Mouse (Mus musculus): Measurements from ENCODE around the gene Ccdc33. TPM values are rescaled to one million over a fixed set of nuclear protein-coding genes. Genes with fewer than 3 reads are reported as not detected.
A peak's percentile ranks its signal among the peaks of the same experiment; 100 is the strongest.

Ccdc33 gene
- polyA plus RNA-seq (2014; fragmentation: Nextera tagmentation; extraction: Ambion mirVana) = 0.13 TPM in 1 of 2 replicates, not detected in the other

DNA sequence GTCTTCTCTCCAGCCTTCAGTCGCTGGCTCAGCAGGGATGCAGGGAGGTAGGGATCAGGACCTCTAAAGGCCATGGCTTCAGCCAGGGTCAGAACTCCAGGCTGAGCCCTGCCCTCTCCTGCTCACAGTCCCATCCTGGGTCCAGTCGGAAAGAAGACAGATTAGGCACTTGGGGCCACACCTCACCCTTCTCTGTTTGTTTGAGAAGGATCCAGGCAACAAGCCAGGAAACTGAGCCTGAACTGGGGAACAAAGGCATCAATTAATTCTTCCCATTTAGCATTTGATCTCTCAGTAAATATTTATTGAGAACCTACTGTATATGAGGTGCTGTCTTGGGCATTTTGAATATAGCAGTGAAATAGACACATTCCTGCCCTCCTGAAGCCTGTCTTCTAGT, at the start of gene Ccdc33:
TSS of gene Ccdc33 (minus strand) at position 153 of the 400 bp plus-strand sequence.
- no peak for ATAC-seq (ENCODE audit: low read depth)
- Histone ChIP-seq H3K9ac (replicated peaks; ENCODE audit: low read depth, low read length) (no peak within 1 kb of the TSS), H3K9me3 (ENCODE audit: control insufficient read depth, low read length) (no peaks in the 10 kb centered on the region), H3K4me3 (ENCODE audit: low read depth, low read length) (no peak within 1 kb of the TSS), H3K4me1 (ENCODE audit: control insufficient read depth, insufficient read depth, low read length) (peaks cover 16% of the 10 kb centered on the region), H3K27me3 (ENCODE audit: control insufficient read depth, insufficient read depth, low read length) (no peaks in the 10 kb centered on the region; the same call in 1 of the 2 replicates), H3K27ac (ENCODE audit: low read depth, low read length) (no peak within 1 kb of the TSS), H3K36me3 (ENCODE audit: control insufficient read depth, insufficient read depth, low read length) (no peaks in the 10 kb centered on the region), H3K4me2 (ENCODE audit: low read depth, low read length) (no peak within 1 kb of the TSS)
- WGBS = 45% methylated on average over 2 of the region's 2 CpGs

DNA sequence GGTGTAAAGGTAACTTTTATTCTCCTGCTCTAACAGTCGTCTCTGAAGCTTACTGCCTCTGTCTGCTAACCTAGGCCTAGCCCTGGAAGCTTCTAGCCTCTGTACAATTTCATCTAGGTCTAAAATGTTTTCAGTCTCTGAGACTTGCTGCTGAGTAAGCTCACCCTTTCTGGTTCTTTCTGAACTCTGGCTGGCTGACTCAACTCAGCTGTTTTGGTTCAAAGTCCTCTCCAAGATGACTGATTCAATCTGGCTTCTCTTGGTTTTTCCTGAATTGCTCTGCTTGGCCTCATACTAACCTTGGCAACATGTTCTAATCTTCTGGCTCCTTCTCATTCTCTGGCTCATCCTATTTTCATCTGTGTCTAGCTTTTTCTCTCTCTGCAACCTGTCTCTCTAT, 47.2 kb upstream of the Ccdc33 start:
- H3K36me3 ChIP-seq (ENCODE audit: control insufficient read depth, insufficient read depth, low read length) = no peaks in the 10 kb centered on the region
- H3K4me3 ChIP-seq (ENCODE audit: low read depth, low read length) = no peak overlapping the region
- H3K9me3 ChIP-seq (ENCODE audit: control insufficient read depth, low read length) = no peaks in the 10 kb centered on the region
- H3K4me1 ChIP-seq (ENCODE audit: control insufficient read depth, insufficient read depth, low read length) = no peaks in the 10 kb centered on the region
- ATAC-seq (ENCODE audit: low read depth) = no peak
- no peak overlapping the region for H3K4me2 ChIP-seq (ENCODE audit: low read depth, low read length)
- no peak overlapping the region for H3K27ac ChIP-seq (ENCODE audit: low read depth, low read length)
- 71% methylated on average over 1 of the region's 1 CpGs for WGBS
- no peak overlapping the region for H3K9ac ChIP-seq (replicated peaks; ENCODE audit: low read depth, low read length)
- no peaks in the 10 kb centered on the region for H3K27me3 ChIP-seq (ENCODE audit: control insufficient read depth, insufficient read depth, low read length)

DNA sequence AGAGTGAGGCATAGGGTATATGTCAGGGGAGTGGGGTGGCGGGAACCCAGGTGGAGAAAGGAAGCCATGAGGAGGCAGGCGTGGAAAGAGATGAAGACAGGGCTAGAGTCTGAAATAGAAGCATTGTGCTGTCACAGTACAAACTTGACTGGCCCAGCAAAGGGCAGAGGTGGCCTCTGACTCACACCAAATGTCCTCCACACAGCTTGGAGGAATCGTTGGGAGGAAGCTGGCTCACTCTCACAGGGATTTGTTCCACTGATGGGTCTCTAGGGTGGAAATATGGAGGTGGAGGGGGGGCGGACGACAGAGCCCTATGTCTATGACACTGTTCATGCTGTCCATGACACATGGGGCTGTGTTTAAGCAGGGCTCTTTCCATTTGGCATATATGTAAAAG, 44.5 kb upstream of the Ccdc33 start:
- H3K4me2 ChIP-seq (ENCODE audit: low read depth, low read length) = no peak overlapping the region
- WGBS = 80% methylated on average over 5 of the region's 5 CpGs
- no peak overlapping the region for H3K9ac ChIP-seq (replicated peaks; ENCODE audit: low read depth, low read length)
- H3K36me3 ChIP-seq (ENCODE audit: control insufficient read depth, insufficient read depth, low read length) = no peaks in the 10 kb centered on the region
- no peaks in the 10 kb centered on the region for H3K4me1 ChIP-seq (ENCODE audit: control insufficient read depth, insufficient read depth, low read length)
- H3K27me3 ChIP-seq (ENCODE audit: control insufficient read depth, insufficient read depth, low read length) = no peaks in the 10 kb centered on the region
- ATAC-seq (ENCODE audit: low read depth) = no peak
- no peak overlapping the region for H3K4me3 ChIP-seq (ENCODE audit: low read depth, low read length)
- H3K9me3 ChIP-seq (ENCODE audit: control insufficient read depth, low read length) = no peaks in the 10 kb centered on the region
- H3K27ac ChIP-seq (ENCODE audit: low read depth, low read length) = no peak overlapping the region

DNA sequence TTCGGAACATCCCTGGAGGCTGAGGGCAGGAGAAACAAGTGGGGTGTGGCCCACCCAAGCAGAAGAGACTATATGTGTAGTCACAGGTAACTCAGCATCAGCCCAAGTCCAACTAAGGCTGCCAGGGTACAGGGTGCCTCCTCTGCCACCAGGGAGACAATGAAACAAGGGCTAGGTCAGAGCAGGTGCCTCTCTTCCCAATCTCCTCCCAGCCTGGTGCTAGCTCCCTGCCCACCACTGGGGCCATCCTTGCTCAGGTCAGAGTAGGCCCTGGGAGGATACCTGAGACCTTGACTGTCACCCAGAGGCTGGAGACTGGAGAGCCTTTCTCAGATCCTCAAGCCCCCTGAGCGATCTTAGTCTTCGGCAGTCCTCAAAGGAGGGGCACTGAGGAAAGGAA, 43.5 kb upstream of the Ccdc33 start:
- H3K27me3 ChIP-seq (ENCODE audit: control insufficient read depth, insufficient read depth, low read length) = no peaks in the 10 kb centered on the region
- H3K4me3 ChIP-seq (ENCODE audit: low read depth, low read length) = no peak overlapping the region
- H3K36me3 ChIP-seq (ENCODE audit: control insufficient read depth, insufficient read depth, low read length) = no peaks in the 10 kb centered on the region
- no peak overlapping the region for H3K9ac ChIP-seq (replicated peaks; ENCODE audit: low read depth, low read length)
- no peak for ATAC-seq (ENCODE audit: low read depth)
- H3K9me3 ChIP-seq (ENCODE audit: control insufficient read depth, low read length) = no peaks in the 10 kb centered on the region
- H3K4me2 ChIP-seq (ENCODE audit: low read depth, low read length) = no peak overlapping the region
- WGBS = 96% methylated on average over 3 of the region's 3 CpGs
- H3K27ac ChIP-seq (ENCODE audit: low read depth, low read length) = no peak overlapping the region
- H3K4me1 ChIP-seq (ENCODE audit: control insufficient read depth, insufficient read depth, low read length) = no peaks in the 10 kb centered on the region

DNA sequence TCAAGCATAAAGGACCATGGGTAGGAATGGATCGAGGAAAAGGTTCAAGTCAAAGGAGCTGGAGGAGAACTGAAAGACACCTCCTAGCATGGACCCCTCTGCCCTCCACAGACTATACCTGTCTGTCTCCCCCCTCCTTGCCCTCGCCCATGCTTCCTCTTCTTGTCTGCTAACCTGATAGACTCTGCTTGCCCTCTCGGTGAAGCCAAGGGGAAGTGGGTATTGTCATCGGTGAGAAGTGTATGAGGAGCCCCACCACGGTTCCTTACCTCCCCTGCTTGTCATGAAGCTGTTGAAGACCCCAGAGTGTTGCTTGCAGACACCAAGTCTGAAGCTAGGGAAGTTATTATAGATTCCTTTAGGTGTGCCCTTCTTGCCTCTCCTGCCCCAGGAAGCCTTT, 41.7 kb upstream of the Ccdc33 start:
- no peak overlapping the region for H3K9ac ChIP-seq (replicated peaks; ENCODE audit: low read depth, low read length)
- no peaks in the 10 kb centered on the region for H3K36me3 ChIP-seq (ENCODE audit: control insufficient read depth, insufficient read depth, low read length)
- no peaks in the 10 kb centered on the region for H3K27me3 ChIP-seq (ENCODE audit: control insufficient read depth, insufficient read depth, low read length)
- no peak overlapping the region for H3K4me2 ChIP-seq (ENCODE audit: low read depth, low read length)
- H3K4me1 ChIP-seq (ENCODE audit: control insufficient read depth, insufficient read depth, low read length) = 0 out of 2 replicates have a peak, but pooled peaks cover 4% of the 10 kb centered on the region
- H3K9me3 ChIP-seq (ENCODE audit: control insufficient read depth, low read length) = no peaks in the 10 kb centered on the region
- 79% methylated on average over 5 of the region's 5 CpGs for WGBS
- H3K4me3 ChIP-seq (ENCODE audit: low read depth, low read length) = no peak overlapping the region
- no peak overlapping the region; the same call in 1 of the 2 replicates for H3K27ac ChIP-seq (ENCODE audit: low read depth, low read length)
- no peak for ATAC-seq (ENCODE audit: low read depth)

DNA sequence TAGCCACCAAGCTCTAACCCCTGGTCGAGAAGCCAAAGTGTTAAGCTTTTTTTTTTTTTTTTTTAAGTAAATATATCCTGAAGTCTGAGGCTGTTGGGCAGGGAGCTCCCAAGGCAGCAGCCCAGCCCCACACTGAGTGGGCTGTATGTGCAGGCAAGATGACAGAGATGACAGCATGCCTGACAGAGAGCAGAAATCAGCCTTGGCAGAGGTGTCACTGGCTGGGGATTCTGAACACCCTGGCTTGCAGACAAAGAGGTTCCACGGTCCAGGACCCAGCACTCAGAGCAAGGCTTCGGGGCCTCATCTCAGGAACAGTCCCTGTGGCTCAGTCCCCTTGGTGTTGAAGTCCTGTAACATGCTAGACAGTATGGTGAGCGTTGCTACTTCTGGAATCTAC, 41.2 kb upstream of the Ccdc33 start:
- Histone ChIP-seq H3K4me2 (ENCODE audit: low read depth, low read length) (no peak overlapping the region), H3K4me3 (ENCODE audit: low read depth, low read length) (no peak overlapping the region), H3K4me1 (ENCODE audit: control insufficient read depth, insufficient read depth, low read length) (0 out of 2 replicates have a peak, but pooled peaks cover 4% of the 10 kb centered on the region), H3K9ac (replicated peaks; ENCODE audit: low read depth, low read length) (no peak overlapping the region), H3K36me3 (ENCODE audit: control insufficient read depth, insufficient read depth, low read length) (no peaks in the 10 kb centered on the region), H3K9me3 (ENCODE audit: control insufficient read depth, low read length) (no peaks in the 10 kb centered on the region), H3K27me3 (ENCODE audit: control insufficient read depth, insufficient read depth, low read length) (no peaks in the 10 kb centered on the region), H3K27ac (ENCODE audit: low read depth, low read length) (no peak overlapping the region; the same call in 1 of the 2 replicates)
- 74% methylated on average over 4 of the region's 4 CpGs for WGBS
- no peak for ATAC-seq (ENCODE audit: low read depth)

DNA sequence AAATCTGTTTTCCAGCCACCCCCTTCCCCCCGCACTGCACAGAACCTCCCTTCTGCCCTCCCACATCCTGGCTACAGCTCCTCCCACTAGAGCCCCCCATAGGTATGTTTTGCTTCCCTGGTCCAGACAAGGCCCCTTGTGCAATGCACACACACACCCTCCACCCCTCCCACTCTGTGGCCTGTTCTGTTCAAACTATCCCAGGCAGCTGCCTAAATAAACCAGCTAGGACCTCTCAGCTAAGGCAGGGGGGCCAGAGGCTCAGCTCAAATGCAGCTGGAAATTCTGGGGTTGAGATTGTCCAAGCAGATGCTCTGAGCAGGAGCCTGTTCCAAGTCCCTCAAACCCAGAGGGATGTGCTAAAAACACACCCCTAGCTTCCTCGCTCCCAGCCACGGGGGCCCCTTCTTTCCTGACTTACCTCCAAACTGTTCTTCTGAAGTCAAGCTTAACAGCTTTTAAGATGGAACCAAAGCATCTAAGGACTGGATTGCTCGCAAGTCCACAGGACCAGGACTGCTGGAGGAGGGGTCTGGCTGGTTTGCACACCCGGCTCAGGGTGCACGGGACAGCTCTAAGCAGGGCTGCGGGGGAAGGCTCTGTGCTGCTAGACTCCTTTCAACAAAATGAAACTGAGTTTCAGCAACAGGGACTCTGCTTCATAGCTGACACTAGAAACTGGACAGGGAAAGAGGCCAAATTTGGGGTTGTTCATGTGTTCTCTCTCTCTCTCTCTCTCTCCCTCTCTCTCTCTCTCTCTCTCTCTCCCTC, 40.1 kb upstream of the Ccdc33 start:
- Histone ChIP-seq H3K36me3 (ENCODE audit: control insufficient read depth, insufficient read depth, low read length) (no peaks in the 10 kb centered on the region), H3K9me3 (ENCODE audit: control insufficient read depth, low read length) (no peaks in the 10 kb centered on the region), H3K9ac (replicated peaks; ENCODE audit: low read depth, low read length) (no peak overlapping the region), H3K27me3 (ENCODE audit: control insufficient read depth, insufficient read depth, low read length) (no peaks in the 10 kb centered on the region), H3K4me1 (ENCODE audit: control insufficient read depth, insufficient read depth, low read length) (0 out of 2 replicates have a peak, but pooled peaks cover 4% of the 10 kb centered on the region), H3K4me2 (ENCODE audit: low read depth, low read length) (no peak overlapping the region), H3K4me3 (ENCODE audit: low read depth, low read length) (no peak overlapping the region), H3K27ac (ENCODE audit: low read depth, low read length) (no peak overlapping the region)
- ATAC-seq (ENCODE audit: low read depth) = peak; percentile 46; the same call in 1 of the 2 replicates
- 44% methylated on average over 7 of the region's 7 CpGs for WGBS

DNA sequence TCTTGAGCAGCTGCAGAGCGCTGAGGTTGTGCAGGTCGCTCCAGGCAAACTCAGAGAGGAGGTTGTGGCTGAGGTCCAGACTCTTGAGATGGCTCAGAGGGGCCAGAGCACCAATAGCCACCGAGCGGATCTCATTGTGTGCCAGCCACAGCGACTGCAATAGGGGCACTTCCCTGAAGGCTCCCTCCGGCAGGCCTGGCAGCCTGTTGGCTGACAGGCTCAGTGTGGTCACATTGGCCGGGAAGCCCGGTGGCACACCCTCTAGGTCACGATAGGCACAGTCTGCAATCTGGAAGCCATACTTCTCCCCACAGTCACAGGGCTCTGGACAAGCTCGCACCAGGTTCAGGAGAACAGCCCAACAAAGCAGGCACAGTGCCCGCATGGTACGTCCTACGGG, 39.2 kb upstream of the Ccdc33 start:
- H3K9ac ChIP-seq (replicated peaks; ENCODE audit: low read depth, low read length) = no peak overlapping the region; the same call in 1 of the 2 replicates

DNA sequence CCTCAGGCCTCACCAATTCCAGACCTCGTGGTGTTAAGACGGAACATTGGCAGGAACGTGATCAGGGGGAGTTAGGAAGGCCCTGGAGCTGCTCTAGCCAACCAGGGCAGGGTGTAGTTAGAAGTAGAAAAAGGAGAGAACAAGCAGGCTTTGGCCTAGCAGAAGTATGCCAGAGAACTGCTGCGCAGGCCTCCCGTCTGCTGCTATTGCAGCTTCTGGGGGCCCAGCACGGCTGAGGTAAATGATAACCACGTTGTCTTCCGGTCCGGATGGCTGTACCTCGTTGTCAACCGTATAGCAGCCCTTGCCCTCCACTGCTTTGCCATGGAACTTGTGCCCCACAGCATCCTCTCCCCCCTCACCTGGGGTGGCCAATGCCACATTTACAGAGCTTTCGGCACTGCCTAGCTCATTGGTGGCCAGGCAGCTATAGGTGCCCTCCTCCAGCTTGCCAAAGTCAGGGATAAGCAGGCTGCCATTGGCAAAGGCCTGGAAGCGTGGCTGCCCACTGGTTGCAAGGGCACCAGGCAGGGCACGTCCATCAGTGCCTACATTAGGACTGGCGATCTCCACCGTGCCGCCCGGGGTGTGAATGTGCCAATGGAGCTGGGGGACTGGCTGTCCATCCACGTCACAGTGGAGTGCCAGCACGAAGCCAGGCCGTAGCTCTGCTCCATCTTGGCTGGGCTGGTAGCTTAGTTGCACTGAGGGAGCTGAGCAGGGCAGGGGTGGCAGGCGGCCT, 38.4 kb upstream of the Ccdc33 start:
- ATAC-seq (ENCODE audit: low read depth) = no peak
- 92% methylated on average over 22 of the region's 22 CpGs for WGBS
- Histone ChIP-seq H3K36me3 (ENCODE audit: control insufficient read depth, insufficient read depth, low read length) (no peaks in the 10 kb centered on the region), H3K9me3 (ENCODE audit: control insufficient read depth, low read length) (no peaks in the 10 kb centered on the region), H3K4me3 (ENCODE audit: low read depth, low read length) (no peak overlapping the region), H3K4me2 (ENCODE audit: low read depth, low read length) (no peak overlapping the region; the same call in 1 of the 2 replicates), H3K27ac (ENCODE audit: low read depth, low read length) (no peak overlapping the region), H3K27me3 (ENCODE audit: control insufficient read depth, insufficient read depth, low read length) (no peaks in the 10 kb centered on the region), H3K9ac (replicated peaks; ENCODE audit: low read depth, low read length) (no peak overlapping the region), H3K4me1 (ENCODE audit: control insufficient read depth, insufficient read depth, low read length) (0 out of 2 replicates have a peak, but pooled peaks cover 4% of the 10 kb centered on the region)

More for the DNA sequence above, 39.2 kb upstream of the Ccdc33 start:
- WGBS = 81% methylated on average over 13 of the region's 13 CpGs
- ATAC-seq (ENCODE audit: low read depth) = no peak
- H3K27ac ChIP-seq (ENCODE audit: low read depth, low read length) = peak overlapping the region; percentile 22; the same call in 1 of the 2 replicates
- H3K27me3 ChIP-seq (ENCODE audit: control insufficient read depth, insufficient read depth, low read length) = no peaks in the 10 kb centered on the region
- H3K36me3 ChIP-seq (ENCODE audit: control insufficient read depth, insufficient read depth, low read length) = no peaks in the 10 kb centered on the region
- no peak overlapping the region for H3K4me2 ChIP-seq (ENCODE audit: low read depth, low read length)
- peak overlapping the region; percentile 5; the same call in 1 of the 2 replicates for H3K4me3 ChIP-seq (ENCODE audit: low read depth, low read length)
- H3K9me3 ChIP-seq (ENCODE audit: control insufficient read depth, low read length) = no peaks in the 10 kb centered on the region
- H3K4me1 ChIP-seq (ENCODE audit: control insufficient read depth, insufficient read depth, low read length) = 0 out of 2 replicates have a peak, but pooled peaks cover 4% of the 10 kb centered on the region
